Mouse (Mus musculus): ENCODE measurements around the gene Poc1b. TPM values are rescaled to one million over a fixed set of nuclear protein-coding genes. Genes with fewer than 3 reads are reported as not detected.
"Not testable (repeated sequence)": the region's sequence is repeated elsewhere in the genome, so short reads cannot be mapped to it uniquely, and the experiment has no call there.

The Poc1b gene
- total RNA-seq, 2 experiments from 2014 or later = 7.2 to 26.6 TPM

GRCm38 (mm10) chr10:99211503-99212265 is 104.8 kb downstream of the Poc1b start:
- ATAC-seq (replicated peaks; ENCODE audit: low FRiP score, low TSS enrichment, poor library complexity, severe bottlenecking) = no peak

- no peak for ATAC-seq (replicated peaks; ENCODE audit: low FRiP score, low TSS enrichment, poor library complexity, severe bottlenecking)
Measured at GRCm38 (mm10) chr10:99214421-99215299, 107.8 kb downstream of the Poc1b start.

DNA sequence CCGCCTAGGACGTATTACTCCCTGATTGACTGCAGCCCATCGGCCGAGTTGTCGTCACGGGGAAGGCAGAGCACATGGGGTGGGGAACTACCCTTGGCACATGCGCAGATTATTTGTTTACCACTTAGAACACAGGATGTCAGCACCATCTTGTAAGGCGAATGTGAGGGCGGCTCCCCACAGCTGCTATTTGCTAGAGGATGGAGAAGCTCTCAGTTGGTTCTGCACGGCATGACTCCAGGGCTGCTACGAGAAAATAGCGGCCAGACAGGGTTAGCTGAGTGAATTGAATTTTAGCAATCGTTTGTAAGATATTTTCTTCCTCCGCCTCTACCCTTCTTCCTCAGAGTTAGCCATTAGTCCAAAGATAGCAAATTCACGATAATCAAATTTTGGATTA is 109.7 kb downstream of the Poc1b start:
- ATAC-seq (replicated peaks; ENCODE audit: low FRiP score, low TSS enrichment, poor library complexity, severe bottlenecking) = not testable (repeated sequence)

GRCm38 (mm10) chr10:99221540-99221939 is 114.7 kb downstream of the Poc1b start:
- no peak for ATAC-seq (replicated peaks; ENCODE audit: low FRiP score, low TSS enrichment, poor library complexity, severe bottlenecking)

- ATAC-seq (replicated peaks; ENCODE audit: low FRiP score, low TSS enrichment, poor library complexity, severe bottlenecking) = no peak
Measured at GRCm38 (mm10) chr10:99222726-99223125, 115.9 kb downstream of the Poc1b start.

- ATAC-seq (replicated peaks; ENCODE audit: low FRiP score, low TSS enrichment, poor library complexity, severe bottlenecking) = no peak
Measured at GRCm38 (mm10) chr10:99224218-99224617, 117.4 kb downstream of the Poc1b start.

DNA sequence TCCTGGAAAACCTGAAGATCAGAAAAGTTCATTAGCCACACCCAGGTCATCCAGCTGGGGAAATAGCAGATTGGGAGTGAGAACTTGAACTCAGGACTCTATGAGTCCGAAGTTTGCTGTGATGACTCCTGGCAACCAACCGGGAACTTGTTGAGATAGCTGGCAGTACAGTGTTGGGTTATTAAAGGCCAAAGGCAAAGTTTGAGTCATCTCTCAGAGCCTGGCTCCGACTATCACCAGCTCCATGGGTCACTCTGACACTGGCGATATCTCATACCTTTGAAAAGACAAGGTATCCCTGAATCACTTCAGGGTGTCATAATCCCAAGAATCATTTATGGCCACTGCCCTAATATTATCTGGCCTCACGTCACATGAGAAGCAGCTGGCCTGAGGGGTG is 119.9 kb downstream of the Poc1b start:
- ATAC-seq (replicated peaks; ENCODE audit: low FRiP score, low TSS enrichment, poor library complexity, severe bottlenecking) = no peak

GRCm38 (mm10) chr10:99227968-99228864 is 121.4 kb downstream of the Poc1b start:
- 0 out of 2 replicates have a peak, but pooled peaks have one; percentile 48 for ATAC-seq (replicated peaks; ENCODE audit: low FRiP score, low TSS enrichment, poor library complexity, severe bottlenecking)

- 0 out of 2 replicates have a peak, but pooled peaks have one; percentile 32 for ATAC-seq (replicated peaks; ENCODE audit: low FRiP score, low TSS enrichment, poor library complexity, severe bottlenecking)
Measured at GRCm38 (mm10) chr10:99229031-99229684, 122.3 kb downstream of the Poc1b start.

GRCm38 (mm10) chr10:99232518-99233227 is 125.8 kb downstream of the Poc1b start:
- no peak for ATAC-seq (replicated peaks; ENCODE audit: low FRiP score, low TSS enrichment, poor library complexity, severe bottlenecking)

GRCm38 (mm10) chr10:99234336-99234735 is 127.5 kb downstream of the Poc1b start:
- no peak for ATAC-seq (replicated peaks; ENCODE audit: low FRiP score, low TSS enrichment, poor library complexity, severe bottlenecking)

DNA sequence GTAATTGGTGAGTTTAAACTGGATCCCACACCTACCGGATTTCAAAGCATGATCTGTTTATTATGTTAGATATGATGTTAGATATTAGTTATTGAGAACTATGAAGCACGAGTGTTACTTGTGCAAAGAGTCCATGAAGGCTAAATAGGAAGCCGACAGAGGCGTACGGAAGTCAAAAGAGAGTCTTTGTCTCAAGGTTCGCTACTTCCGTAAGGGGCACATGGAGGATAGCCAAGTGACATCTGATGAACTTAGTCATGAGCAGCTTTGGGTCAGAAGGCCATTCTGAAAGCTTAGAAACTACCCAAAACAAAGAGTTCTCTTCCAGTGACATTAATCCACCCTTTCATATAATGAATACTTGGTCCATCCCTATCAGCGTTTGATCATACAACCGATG is 128.2 kb downstream of the Poc1b start:
- no peak for ATAC-seq (replicated peaks; ENCODE audit: low FRiP score, low TSS enrichment, poor library complexity, severe bottlenecking)

- ATAC-seq (replicated peaks; ENCODE audit: low FRiP score, low TSS enrichment, poor library complexity, severe bottlenecking) = no peak
Measured at GRCm38 (mm10) chr10:99237205-99237832, 130.5 kb downstream of the Poc1b start.

GRCm38 (mm10) chr10:99238537-99238936 is 131.7 kb downstream of the Poc1b start:
- ATAC-seq (replicated peaks; ENCODE audit: low FRiP score, low TSS enrichment, poor library complexity, severe bottlenecking) = no peak

- no peak for ATAC-seq (replicated peaks; ENCODE audit: low FRiP score, low TSS enrichment, poor library complexity, severe bottlenecking)
Measured at GRCm38 (mm10) chr10:99241284-99241828, 134.5 kb downstream of the Poc1b start.

DNA sequence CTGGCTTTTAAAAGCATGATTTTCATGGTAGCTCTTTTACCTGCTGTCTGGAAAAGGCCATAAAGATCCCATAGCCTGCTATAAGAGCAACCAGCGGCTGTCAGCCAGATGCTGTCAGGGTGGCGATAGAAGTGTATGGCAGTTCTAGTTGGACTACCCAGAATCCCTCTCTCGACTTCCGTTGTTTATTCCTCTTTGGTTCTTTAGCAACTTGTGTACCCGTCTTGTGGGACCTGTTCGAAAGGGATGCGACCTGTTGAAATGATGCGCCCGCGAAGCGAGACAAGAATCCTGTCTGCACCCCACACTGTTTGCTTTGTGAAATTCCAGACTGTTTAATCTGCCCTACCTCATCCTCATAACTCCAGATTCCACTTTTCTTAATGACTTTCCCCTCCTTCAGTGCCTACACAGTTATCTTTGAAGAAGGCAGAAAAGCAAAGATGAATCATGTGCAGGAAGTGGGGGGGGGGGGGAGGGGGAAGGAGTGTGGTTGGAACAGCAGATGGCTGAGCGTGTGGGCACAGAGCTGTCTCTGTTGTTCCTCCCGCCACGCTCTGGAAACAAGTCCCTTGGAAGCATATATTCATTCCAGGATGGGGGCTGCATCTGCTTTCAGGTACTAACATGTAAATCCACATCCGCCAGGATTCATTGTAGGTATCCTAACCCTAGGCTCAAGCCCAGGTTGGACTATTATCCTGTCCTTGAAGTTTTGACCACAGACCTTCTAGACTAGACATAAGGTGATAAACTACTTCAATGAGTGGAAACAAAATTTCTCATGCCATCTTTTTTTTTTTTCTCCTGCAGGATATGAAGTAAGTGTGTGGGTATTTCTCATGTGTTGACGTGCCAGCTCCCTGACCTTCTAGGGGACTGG is 135.2 kb downstream of the Poc1b start:
- peak; percentile 62 for ATAC-seq (replicated peaks; ENCODE audit: low FRiP score, low TSS enrichment, poor library complexity, severe bottlenecking)

DNA sequence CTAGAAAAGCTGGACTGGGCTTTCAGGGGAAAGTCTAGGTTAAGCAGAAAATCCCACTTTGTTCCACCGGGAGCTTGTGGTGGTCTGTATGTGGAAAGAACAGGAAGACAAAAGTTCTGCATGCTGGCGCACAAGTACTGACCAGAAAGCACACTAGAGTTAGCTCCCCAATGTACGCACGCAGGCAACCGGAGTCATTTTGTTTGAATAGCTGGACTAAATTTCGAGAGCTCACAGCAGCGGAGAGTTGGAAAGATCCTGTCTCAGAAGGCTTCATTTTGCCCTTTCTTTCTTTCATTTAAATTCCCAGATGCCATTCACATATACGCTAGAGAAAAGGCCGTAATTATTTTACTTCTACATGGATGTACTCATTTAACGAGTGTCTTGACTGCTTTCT is 135.9 kb downstream of the Poc1b start:
- no peak for ATAC-seq (replicated peaks; ENCODE audit: low FRiP score, low TSS enrichment, poor library complexity, severe bottlenecking)
